Mouse (Mus musculus) liver, embryonic 16.5 days (tissue): Measurements from ENCODE around the gene Xpo6. TPM values are rescaled to one million over a fixed set of nuclear protein-coding genes. Genes with fewer than 3 reads are reported as not detected.

Source experiments
- polyA plus RNA-seq: library from polyadenylated mRNA; unstranded; fragments of >200 nt; fragmentation: Nextera tagmentation; extraction: Ambion mirVana; gene quantifications from 2 replicates; pipeline ENCODE4 v1.2.1, GENCODE M21; 2015

Gene Xpo6
- polyA plus RNA-seq, 1 experiment from 2014 or later, result 17.7 TPM

Other genes starting within 250 kb of the Xpo6 start
- 0.02 and 0.05 TPM in 2 replicates for gene Gsg1l, start 118.1 kb downstream of the Xpo6 start, polyA plus RNA-seq
- 1.1 and 1.5 TPM in 2 replicates for gene Sbk1, start 72.1 kb upstream of the Xpo6 start, polyA plus RNA-seq
- gene Lat, start 169.1 kb upstream of the Xpo6 start, polyA plus RNA-seq, result 5.4 and 6.3 TPM in 2 replicates
- gene Spns1, start 176.9 kb upstream of the Xpo6 start, polyA plus RNA-seq, result 16.1 and 18.3 TPM in 2 replicates
- gene Nfatc2ip, start 196.2 kb upstream of the Xpo6 start, polyA plus RNA-seq, result 1.7 and 1.9 TPM in 2 replicates
- gene Cd19, start 214.4 kb upstream of the Xpo6 start, polyA plus RNA-seq, result 3.6 and 4.7 TPM in 2 replicates
- gene Rabep2, start 228.3 kb upstream of the Xpo6 start, polyA plus RNA-seq, result 6.0 and 6.3 TPM in 2 replicates